Mouse (Mus musculus) neutrophil, adult 5-6 weeks (primary cell): Measurements from ENCODE around the gene Rbm15. TPM values are rescaled to one million over a fixed set of nuclear protein-coding genes. Genes with fewer than 3 reads are reported as not detected.
"Not testable (repeated sequence)": the region's sequence is repeated elsewhere in the genome, so short reads cannot be mapped to it uniquely, and the experiment has no call there.

Source experiments
- ATAC-seq: fragments of 151-379, 151-347 bp; 2 replicates; pipeline ENCODE4 v1.8.0; 2017; ENCODE audit warnings: mild to moderate bottlenecking, moderate TSS enrichment; ENCODE audit not compliant: insufficient number of reproducible peaks, poor library complexity, low FRiP score, severe bottlenecking; ENCODE audit errors: extremely low read depth
- total RNA-seq: library from RNA; stranded (forward); fragments of 200-1000 nt; gene quantifications from 2 replicates; pipeline ENCODE4 v1.2.3, GENCODE M21; 2017

The Rbm15 gene
- total RNA-seq, 1 experiment from 2014 or later, result 36.9 TPM

DNA sequence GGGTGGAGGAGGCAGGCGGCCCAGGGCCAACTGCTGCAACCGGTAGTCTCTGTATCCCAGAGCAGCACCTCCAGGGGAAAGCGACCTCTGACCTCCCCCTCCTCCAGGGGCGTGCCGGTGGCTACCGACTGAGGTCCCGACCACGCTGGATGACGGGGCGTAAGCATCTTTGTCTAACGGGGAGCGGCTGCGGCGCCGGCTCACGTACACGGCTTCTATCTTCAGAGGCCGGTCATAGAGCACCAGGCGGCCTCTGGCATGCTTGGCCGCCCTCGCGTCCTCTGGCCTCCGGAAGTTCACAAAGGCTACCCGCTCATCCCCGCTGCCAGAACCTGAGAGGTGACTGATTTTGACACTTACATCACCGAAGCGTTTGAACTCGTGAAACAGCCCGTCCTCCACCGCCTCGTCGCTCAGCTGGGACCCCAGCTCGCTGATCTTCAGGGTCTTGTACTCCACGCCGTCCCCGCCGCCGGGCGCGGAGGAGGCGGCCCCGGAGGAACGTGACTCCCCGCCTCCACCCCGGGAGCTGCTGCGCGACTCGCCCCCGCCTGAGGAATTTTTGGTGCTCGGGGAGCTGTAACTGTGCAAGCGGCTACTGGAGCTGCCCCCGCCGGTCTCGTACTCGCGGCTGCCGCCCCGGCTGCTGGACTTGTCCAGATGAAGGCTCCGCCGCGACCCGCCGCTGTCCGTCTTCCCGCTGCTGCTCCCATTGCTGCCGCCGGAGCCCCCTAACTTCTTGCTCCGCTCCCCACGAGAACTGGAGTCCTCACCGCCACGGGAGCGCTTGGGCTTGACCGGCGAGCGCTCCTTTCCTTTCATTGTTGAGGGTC is 1.1 kb downstream of the Rbm15 start:
- ATAC-seq, result no peak

DNA sequence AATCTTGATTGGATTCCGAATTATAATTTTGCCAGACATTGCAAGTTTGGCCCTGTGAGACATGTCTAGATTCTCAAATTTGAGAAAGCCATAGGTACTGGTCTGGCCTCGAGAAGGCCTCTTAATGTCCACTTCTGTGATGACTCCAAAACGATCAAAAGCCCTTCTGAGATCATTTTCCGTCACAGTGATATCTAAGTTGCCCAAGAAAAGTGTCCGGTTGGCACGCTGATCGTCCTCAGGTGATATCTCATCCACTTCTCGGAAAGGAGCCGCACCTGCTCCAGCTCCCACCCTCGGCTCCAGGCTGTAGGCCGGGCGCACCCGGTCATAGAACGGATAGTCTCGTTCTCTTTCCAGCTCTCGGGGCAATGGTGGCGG is 1.7 kb downstream of the Rbm15 start:
- no peak for ATAC-seq

DNA sequence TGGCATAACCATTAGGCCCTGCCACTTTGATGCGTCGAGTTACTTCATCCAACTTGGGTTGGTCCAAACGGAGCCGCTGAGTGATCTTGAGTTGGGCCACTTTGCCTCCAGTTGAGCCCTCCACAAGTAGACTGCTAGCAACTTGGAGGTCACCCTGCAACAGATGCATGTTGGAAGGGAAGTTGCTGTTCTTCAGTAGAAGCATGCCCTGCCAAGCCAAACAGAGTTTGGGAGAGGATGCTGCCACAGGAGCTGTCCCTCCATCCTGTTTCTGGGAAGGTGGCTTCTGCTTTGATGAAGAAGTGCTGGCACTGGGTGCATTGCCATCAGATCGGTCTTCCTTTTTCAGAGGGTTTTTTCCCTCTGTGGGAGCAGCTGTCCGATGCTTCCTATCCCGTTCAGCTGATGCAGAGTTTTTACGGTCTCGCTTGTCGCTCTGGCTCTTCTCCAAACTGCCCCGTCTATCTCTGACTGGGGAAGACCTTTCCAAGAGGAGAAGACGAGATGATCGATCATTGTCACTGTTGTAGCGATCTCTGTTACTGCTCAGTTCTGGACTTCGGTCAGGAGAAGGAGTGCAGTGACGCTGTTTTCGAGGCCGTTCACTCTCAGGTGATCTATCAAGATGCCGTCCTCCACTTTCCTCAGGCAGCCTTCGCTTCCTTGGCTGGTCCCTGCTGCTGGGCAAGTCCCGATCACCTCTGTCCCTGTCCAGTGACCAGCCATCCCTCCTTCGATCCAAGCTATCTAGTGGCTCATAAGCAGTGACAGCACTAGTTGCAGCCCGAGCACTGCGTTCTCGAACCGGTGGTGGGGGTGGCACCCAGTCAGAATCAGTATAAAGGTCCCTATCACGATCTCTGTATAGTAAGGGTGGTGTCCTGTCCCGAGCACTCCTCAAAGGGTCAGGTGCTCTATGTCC is 2.7 kb downstream of the Rbm15 start:
- ATAC-seq, result no peak

DNA sequence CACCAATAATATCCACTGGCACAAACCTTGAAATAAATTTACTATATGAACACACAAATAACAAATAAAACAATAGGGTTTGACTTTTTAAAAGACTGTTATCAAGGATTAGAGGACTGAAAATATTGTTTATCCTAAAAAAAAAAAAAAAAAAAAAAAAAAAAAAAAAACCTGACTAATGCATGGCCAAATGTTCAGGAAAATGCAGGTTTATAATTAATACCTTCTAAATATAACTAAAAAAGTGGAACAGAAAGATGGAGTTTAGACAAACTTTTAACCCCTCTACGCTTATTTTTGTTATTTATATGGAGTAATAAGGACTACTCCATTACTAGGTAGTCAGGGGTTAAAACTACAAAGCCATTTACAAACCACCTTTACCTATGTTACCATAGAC is 7.0 kb downstream of the Rbm15 start:
- no peak for ATAC-seq

DNA sequence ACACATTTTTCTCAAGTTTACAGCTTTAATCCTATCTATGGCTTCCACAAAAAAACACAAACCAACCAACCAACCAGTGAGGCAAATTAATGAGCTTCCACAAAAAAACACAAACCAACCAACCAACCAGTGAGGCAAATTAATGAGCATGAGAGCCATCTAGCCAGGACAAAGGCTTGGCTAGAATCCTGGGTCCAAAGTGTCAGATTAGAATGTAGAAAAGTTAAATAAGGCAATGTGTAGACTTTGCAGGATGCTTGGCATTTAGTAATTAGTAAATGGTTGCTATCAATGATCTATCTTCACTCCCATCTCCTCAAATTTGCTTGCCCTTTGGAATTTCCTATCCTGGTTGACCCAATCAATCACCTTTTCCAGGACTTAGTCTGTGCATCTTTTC is 11.7 kb downstream of the Rbm15 start:
- no peak for ATAC-seq

DNA sequence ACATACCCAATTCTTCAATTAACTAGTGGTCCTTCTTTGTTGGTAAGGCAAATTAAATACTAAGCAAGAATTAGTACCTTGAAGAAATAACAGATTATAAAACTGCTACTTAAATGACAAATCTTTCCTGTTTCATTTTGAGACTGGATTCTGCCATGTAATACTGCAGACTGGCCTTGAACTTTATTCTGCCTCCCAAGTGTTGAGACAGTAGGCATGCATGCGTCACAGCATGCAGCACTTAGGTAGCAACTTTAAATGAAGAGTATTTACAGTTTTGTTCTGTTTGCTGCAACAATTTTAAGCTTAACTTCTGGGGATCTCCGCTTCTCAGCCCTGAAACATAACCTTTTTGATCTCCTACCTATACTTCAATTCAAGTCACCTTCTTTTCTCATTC is 12.3 kb downstream of the Rbm15 start:
- no peak for ATAC-seq

DNA sequence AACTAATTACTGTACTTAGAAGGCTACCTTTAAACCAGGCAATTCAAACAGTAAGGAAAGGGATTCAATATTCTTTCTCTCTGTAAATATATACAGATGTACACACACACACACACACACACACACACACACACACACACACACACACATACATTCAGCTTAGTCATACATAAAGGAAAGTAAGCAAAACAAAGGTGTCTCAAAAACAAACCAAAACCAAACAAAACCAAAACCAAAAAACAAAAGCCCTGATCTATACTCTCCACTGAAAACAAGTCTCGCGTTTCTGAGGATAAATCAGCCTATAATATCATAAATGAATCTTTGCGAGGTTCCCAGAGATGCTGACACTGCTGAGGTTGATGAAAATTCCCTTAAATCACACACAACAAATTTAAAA is 16.1 kb downstream of the Rbm15 start:
- no peak for ATAC-seq

DNA sequence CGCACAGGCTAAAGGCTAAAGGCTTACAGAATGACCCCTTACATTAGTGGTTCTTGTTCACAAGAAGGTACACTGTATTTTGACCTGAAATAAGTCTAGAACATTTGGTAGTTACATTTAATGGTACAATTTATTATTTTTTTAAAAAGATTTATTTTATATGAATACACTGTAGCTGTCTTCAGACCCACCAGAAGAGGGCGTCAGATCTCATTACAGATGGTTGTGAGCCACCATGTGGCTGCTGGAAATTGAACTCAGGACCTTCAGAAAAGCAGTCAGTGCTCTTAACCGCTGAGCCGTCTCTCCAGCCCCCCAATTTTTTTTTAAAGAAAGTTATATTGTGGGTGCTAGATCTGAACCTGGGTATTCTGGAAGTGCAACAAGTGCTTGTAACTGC is 36.6 kb downstream of the Rbm15 start:
- ATAC-seq, result not testable (repeated sequence)

DNA sequence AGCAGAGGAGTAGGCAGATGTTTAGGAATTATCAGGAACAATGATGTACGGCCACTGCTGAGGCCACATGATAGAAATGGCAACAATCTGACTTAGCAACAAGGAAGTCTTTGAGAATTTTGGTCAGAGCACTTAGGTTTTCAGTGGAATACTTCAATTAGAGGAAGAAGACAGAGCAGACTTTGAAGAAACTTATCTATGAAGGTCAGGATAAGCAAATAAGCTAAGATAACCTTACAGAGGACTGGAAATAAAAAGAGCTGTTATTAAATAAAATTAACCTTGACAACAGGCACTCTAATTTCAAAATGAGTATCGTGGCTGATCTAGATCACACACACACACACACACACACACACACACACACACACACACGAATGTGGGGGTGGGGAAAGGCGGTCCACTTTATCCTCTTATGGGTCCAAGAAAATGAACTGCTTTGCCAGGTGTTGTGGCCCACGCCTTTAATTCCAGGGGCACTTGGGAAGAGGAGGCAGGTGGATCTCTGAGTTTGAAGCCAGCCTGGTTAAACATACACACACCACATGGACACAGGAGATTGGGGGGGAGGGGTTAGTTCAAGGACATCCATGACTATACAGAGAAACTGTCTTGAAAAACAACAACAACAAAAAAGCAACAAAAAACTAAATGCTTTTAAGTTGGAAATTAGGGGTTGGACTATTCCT is 37.7 kb downstream of the Rbm15 start:
- ATAC-seq, result no peak

DNA sequence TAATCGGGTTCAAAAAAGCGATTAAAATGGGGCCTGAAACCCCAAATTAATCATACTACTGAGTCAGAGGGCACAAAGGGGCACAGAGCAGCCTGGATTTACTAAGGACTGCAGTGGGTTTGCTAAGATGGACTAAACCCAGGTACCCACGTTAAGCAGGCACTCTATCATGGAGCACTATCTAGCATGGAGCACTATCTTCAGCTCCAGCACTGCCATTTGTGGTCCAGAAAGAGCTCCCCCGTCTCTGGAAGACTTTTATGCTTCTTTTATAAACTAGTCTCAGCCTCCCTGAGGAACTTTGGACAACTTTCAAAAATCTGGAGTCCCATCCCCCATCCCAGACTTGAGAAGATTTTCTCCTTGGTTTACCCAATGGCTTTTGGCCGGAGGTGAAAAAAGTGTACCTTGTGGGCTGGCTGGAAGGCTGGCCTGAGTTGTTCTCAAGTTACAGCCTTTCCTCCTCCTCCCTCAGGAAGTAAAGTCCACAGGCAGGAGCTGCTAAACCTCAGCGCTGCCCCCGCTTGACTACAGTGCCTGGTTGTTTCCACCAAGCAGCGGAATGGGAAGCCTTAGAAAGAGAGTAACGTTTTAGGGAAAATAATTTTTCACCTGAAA is 42.6 kb downstream of the Rbm15 start, which contains the start of gene Slc16a4:
Gene Slc16a4 (plus strand): TSS at position 467 of the 618 bp plus-strand sequence.
- ATAC-seq, result no peak

DNA sequence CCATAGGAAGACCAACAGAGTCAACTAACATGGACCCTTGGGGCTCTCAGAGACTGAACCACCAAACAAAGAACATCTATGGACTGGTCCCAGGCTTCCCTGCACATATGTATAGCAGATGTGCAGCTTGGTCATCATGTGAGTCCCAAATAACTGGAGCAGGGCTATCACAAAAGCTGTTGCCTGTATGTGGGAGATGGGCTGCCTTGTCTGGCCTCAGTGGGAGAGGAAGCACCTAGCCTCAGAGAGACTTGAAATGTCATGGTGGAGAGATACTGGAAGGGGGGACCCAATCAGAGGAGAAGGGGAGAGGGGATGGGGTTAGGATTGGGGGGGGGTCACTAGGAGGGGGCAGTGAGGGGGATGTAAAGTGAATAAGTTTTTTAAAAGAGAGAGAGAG is 46.1 kb downstream of the Rbm15 start:
- no peak for ATAC-seq

DNA sequence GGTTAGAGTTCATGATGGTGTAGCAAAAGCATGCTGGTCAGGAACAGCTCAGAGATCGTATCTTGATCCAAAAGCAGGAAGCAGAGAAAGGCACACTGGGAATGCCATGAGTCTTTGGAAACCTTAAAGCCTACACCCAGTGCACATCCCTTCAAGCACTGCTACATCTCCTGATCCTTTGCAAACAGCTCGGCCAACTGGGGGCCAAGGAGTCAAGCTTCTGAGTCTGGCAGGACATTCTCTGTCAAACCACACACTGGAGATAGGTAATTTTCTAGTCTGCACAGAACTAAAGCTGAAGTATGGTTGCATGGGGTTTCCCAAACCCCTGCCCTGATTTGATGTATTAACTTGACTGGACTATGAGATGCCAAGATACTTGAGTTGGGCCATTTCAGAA is 47.4 kb downstream of the Rbm15 start:
- ATAC-seq, result no peak

DNA sequence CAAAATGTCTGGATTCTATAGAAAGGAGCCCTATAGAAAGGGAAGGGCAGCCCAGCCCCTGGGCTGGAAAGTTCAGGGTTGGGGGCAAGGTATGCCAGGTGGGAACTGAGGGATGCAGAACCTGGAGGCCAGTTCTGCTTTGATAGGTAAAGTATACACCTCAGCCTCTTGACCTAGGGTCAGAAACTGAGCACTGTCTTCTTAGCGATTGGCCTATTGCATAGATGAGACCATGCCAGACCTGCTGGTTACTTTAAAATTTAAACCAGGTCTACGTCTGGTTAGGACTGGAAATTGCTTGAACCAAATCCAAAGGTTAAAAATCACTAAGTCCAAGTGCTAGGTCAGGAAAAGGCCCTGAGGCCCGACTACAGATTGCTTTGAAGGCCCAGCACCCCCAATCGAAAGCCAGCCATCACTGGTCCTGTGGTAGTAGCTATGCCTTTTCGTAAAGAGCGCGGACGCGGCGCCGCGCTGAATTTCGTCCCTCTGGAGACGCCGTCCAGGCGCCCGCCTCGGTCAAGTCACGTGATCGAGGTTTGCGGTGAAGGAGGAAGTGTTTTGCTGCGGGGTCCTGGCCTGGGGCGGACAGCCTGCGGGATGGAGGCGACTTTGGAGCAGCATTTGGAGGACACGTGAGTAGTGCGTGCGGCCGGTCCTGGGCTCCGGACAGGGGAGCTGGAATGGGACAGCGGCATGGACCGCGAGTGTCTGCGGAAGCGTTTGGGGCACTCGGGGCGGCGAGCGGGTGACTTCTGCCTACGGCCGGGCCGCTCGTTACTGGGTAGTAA is 54.8 kb downstream of the Rbm15 start, which contains the start of gene Lamtor5:
Gene Lamtor5 (plus strand): TSS at position 380 of the 791 bp plus-strand sequence.
- ATAC-seq, result peak; percentile 85

DNA sequence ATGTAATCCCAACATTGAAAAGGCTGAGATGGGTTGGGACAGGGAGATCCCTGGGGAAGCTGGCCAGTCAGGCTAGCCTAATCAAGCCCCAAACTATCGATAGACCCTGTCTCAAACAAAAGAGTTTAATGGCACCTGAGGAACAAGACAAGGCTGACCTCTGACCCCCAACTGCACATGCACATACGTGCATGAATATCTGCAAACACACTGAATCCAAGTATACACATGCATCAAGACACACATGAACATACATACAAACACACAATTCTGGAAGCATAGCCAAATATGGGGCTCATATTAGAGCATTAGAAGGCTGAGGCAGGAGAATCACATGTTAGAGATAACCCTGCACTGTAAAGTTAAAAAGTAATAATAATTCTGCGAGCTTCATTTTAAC is 56.8 kb downstream of the Rbm15 start:
- no peak for ATAC-seq

DNA sequence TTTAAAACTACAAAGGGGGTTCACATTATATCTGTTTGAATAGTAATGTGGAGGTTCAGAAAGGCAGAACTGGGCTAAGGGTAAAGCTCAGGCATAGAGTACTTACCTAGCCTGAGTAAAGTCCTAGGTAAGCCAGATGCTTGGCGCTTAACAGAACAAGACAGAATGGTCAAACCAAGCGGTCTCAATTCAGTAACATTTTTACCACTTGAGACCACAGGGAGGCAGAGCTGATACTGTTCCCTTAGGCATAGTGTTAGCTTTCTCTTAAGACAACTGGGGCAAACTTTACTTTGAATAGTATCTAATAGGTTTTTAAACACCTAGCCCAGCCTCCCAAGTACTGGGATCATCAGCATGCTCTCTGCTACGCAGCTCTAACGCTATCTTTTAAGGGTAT is 57.5 kb downstream of the Rbm15 start:
- no peak for ATAC-seq
